Mouse (Mus musculus) c-Kit-positive CD71-positive TER-119-positive erythroid progenitor cells, embryonic 14.5 days (primary cell): ENCODE measurements around the gene Sox18.

Source experiments
- DNase-seq: peaks from one replicate; pipeline ENCODE4 v3.0.0-alpha.2; 2013; ENCODE audit warnings: low spot score

The Sox18 gene

GRCm38 (mm10) chr2:181679951-181680715 lies 8.7 kb upstream of the Sox18 start, which contains the start of gene Tcea2:
Gene Tcea2 (plus strand): TSS chr2:181680310.
- peak; percentile 45 for DNase-seq

GRCm38 (mm10) chr2:181678780-181679179 lies 7.3 kb upstream of the Sox18 start:
- DNase-seq = peak; percentile 67

DNA sequence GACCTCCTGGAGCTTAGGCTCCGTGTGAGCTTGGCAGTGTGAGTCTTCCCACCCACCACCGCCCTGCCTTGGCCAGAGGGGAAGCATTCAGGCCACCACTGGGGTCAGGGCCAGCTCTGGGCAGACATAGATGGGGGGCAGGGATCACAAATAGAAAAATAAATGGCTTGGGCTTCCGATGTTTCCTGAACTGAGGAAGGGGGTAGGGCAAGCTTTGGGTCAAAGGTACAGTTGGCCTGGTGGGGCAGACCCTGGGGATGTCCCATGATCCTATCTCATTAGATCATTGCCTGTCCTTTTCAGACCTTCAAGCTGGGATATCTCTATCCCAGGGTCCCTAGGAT lies 6.3 kb upstream of the Sox18 start:
- no peak for DNase-seq

DNA sequence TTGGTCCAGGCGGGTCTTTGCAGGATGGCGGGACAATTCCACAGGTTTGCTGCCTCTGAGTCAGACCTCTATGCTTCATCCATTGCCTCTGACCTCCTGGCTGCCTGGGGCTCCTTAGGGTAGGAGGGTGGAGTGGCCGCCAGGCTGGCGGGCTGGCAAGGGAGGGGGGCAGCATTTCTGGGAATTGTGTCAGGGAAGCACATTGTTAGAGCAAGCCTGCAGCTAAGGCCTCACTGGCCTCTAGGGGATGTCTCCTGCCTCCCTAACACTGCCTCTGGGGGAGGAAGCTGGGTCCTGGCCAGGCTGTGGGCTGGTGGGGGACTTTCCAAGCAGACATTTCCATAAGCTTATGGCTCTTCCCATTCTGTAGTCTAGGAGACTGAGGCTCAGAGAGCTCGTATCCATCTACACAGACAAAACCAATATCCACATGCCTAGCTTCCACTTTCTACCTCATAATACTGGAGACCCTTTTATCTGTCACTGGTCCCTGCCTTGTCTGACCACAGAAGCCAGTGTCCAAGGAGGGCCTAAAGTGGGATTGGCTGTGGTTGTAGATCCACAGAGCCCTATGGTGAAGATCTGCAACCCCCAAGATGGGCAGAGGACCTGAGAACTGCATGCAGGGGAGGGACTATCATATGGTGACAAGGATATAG lies 5.8 kb upstream of the Sox18 start:
- no peak for DNase-seq

DNA sequence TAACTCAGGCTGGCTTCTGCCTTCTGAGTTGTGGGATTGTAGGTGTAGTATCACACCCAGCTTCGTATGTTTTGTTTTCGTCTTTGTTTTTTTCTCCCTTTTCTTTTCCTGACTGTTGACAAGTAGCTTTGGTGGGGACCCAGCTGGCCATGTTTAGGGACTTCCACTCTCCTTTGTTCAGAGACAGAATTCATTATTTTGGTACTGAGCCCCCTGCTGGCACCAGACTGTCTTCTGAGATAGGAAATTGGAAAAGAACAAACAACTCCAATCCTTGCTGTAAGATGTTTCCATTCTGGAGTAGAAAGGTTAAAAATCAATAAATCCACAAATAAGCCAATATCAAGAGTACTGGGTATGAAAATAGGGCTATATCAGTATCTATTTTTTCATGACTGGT lies 5.0 kb upstream of the Sox18 start:
- DNase-seq = no peak

- DNase-seq = no peak
These were observed 4.0 kb upstream of the Sox18 start for GRCm38 (mm10) chr2:181675454-181675853.

DNA sequence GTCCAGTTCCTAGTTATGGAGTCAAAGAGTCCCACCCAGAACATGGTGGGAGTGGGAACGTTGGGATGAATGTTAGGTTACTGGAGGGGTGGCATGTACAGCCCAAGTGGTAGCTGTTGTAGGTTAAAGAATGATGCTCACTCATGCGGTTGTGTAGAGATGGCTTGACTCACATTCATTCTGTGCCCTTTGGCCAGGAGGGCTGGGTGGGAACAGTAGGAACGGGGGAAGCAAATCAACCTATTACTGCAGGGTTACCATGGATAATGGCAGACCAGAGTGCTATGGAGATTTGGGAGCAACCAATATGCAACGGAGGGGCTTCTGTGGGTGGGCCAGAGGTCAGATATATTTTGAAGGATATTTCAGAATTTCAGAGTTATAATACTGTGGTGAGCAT lies 3.5 kb upstream of the Sox18 start:
- DNase-seq = no peak

GRCm38 (mm10) chr2:181673501-181673900 lies 2.1 kb upstream of the Sox18 start:
- DNase-seq = no peak

- DNase-seq = no peak
These were observed 544 bp upstream of the Sox18 start for GRCm38 (mm10) chr2:181671984-181672383.

GRCm38 (mm10) chr2:181670913-181671311 lies 528 bp downstream of the Sox18 start:
- no peak for DNase-seq

DNA sequence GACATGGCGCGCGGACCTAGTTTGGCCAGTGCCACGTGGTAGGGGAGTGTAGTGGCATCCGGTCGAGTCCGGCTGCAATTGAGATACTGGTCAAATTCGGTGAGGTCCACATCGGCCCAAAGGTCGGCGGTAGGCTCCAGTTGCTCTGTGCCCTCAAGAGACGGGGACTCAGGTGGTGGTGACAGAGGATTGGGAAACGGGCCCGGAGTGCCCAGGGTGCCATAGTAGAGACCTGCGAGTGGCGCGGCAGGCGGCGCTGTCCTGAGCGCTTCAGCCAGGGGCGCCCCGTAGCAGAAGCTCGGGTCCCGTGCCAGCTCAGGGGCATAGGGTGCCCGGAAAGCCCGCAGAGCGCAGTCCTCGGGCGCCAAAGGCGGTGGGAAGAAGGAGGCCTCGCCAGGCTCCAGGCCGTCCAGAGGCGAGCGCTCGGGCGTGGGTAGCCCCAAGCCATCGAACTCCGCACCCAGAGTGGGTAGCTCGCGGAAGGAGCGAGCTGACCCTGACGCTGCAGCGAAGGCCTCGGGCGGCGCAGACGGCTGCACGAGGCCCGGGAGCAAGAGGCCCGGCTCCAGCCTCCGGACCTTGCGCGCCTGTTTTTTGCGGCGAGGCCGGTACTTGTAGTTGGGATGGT lies 1.0 kb downstream of the Sox18 start:
- no peak for DNase-seq

GRCm38 (mm10) chr2:181663298-181663630 lies 8.2 kb downstream of the Sox18 start:
- DNase-seq = no peak

- no peak for DNase-seq
These were observed 8.7 kb downstream of the Sox18 start for GRCm38 (mm10) chr2:181662620-181663297.

- DNase-seq = peak; percentile 64
These were observed 11.8 kb downstream of the Sox18 start for GRCm38 (mm10) chr2:181659609-181660055.

- peak; percentile 47 for DNase-seq
These were observed 12.4 kb downstream of the Sox18 start for GRCm38 (mm10) chr2:181658930-181659555.

DNA sequence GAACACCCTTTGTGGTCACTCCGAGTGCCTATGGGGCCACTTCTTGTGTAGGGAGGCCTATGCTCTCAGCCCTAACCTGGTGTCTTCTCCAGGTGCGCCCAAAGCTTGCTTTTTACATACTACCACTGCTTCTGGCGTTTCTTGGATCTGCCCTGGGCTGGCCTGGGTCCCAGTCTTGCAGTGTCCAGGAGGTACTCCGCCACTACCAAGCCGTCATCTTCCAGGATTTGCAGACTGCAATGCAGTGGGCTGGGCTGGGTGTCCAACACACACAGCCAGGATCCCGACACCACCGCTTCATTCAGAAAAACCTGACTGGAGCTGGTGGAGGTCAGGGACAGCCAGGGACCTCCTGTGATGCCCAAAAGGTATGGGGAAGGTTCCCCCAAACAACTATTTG lies 12.9 kb downstream of the Sox18 start:
- no peak for DNase-seq

DNA sequence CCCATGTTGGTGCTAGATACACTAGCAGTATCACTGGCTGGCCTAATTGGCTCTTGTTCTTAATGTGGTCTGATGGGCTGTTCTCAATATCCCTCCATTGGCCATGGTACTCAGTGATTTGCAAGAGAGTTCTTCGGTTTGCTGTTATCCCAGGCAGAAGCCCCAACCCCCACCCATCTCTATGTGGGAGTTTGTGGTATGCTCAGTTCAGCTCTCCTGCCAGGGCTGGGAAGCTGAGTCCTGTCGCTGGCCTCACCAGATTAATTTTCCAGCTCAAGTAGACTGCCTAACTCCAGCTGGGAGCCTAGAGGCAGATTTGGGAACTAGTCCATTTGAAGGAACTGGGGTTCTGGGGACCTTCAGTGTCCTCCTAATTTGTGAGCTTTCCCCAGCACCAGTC lies 14.0 kb downstream of the Sox18 start:
- no peak for DNase-seq

DNA sequence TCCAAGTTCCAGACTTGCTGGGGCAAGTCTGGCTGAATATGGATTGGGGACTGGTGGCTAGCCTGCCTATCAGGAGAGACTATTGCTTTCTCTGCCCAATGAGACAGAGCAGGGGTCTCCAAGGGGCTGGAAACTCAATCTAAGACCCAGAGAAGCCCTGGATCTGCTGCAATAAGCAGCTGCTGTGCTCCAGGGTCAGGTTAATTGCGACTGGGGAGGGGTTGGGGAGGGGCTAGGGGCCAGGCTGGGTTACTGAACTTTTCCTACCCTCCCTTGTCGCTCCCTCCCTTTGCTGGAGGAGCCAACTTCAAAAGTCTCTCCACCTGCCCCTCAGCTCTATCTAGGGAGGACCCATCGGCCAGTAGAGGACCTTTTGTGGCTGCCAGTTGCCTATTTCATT lies 14.7 kb downstream of the Sox18 start, which contains the start of gene Gm29797:
Gene Gm29797, plus strand, starts transcription at position 301 of the 400 bp plus-strand sequence.
- no peak for DNase-seq

GRCm38 (mm10) chr2:181653523-181653922 lies 17.9 kb downstream of the Sox18 start:
- DNase-seq = no peak

GRCm38 (mm10) chr2:181653065-181653464 lies 18.4 kb downstream of the Sox18 start:
- no peak for DNase-seq

DNA sequence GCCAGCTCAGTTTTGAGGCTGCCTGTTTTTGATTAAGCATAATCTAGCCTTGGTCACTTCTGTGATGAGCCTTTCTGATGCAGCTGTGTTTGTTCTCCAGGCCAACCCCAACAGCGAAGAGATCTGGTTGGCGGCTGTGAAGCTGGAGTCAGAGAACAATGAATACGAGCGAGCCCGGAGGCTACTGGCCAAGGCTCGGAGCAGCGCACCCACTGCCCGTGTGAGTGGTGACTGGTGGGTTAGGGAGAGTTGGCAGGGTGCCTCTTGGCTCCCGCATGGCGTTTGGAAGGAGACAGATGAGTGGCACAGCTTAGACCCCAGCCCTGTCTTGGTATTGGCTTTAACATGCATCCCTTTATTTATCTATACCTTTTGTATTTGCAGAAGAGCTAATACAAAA lies 22.5 kb downstream of the Sox18 start:
- DNase-seq = no peak
